Mouse (Mus musculus) Patski (cell line): ENCODE measurements around the gene Plvap. TPM values are rescaled to one million over a fixed set of nuclear protein-coding genes. Genes with fewer than 3 reads are reported as not detected.

Experiments used
- ATAC-seq: fragments of 100-300 bp; one replicate; pipeline ENCODE4 v1.8.0; 2021
- CTCF ChIA-PET: fragments of 350-600 bp; sonication (Branson Sonifier 250); formaldehyde crosslinking; loops from one replicate; lab custom pipeline; 2022; ENCODE audit warnings: inconsistent platforms; lab: Charles Lee
- POLR2A ChIA-PET: fragments of 350-600 bp; sonication (Branson Sonifier 250); formaldehyde crosslinking; loops from one replicate; lab custom pipeline; 2022; ENCODE audit warnings: antibody characterized with exemption, inconsistent platforms; lab: Charles Lee
- DNase-seq: peaks from one replicate; pipeline ENCODE4 v3.0.0-alpha.2; 2011; ENCODE audit warnings: low read depth, low spot score
- H3K27me3 ChIP-seq: fragments of 371-371 bp; one replicate; pipeline ENCODE4 v1.5.1; 2021
- CTCF ChIP-seq: fragments of 100-300 bp; IDR thresholded peaks from one replicate; pipeline ENCODE4 v1.5.1; 2021
- in situ Hi-C: fragments of 300-500 bp; cut with MboI; formaldehyde crosslinking; loops from 3 replicates; pipeline ENCODE4 v1.11.1; 2018; ENCODE audit warnings: low pct_unique_long_range_greater_than_20kb, mixed read lengths
- polyA plus RNA-seq: library from polyadenylated mRNA; unstranded; gene quantifications from one replicate; pipeline ENCODE4 v1.2.3, GENCODE M21; 2021

Gene Plvap
- polyA plus RNA-seq, 1 experiment from 2014 or later, result 0.21 TPM

DNA sequence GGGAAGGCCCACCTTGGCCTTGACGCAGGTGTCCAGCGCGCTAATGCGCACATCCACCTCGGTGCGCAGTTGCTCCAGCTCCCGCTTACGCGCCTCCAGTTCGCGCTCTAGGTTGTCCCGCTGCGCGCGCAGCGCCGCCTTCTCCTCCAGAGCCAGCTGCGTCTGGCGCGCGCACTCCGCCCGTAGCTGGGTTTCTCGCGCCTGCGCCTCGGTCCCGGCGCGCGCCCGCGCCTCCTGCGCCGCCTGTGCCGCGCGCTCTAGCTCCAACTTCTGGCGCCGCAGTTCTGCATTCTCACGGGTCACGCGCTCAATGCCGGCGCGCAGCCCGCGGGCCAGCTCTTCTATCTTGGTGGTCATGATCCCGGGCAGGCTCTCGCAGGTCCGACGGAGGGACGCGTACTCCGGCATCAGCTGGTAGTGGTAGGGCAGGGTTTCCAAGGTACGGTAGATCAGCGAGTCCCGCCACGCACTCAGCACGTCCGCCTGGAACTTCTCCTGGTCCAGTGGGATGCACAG lies 3.9 kb downstream of the Plvap start:
- CTCF ChIA-PET, result interaction anchor here (0.9 to 4.0 kb wide), 5 partner anchors 9 to 30 kb away, joined by 4 to 22 read pairs (median 9); no protein-coding TSS in a partner anchor
- POLR2A ChIA-PET, result interaction anchor here (0.8 kb wide), 1 partner anchor 22 kb away, joined by 3 read pairs; no protein-coding TSS in a partner anchor

DNA sequence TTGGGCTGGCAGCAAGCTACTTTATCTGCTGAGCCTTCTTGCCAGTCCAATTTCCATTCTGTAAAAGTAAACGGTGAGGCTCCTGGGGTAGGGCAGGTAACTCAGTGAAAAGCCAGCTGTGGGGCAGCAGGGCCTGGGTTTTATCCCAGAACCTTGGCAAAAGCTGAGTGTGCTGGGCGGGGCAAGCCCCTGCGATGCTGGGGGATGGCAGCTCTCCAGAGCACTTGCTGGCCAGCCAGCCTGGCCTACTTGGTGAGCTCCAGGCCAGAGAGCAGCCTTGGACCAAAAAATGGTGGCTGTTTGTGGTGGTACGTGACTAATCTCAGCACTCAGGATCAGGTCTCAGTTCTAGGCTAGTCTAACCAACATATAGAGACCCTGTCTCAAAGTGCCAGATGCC lies 5.6 kb downstream of the Plvap start:
- ChIA-PET CTCF (interaction anchor here (1.0 to 1.6 kb wide), 4 partner anchors 9 to 25 kb away, joined by 3 to 5 read pairs (median 4); no protein-coding TSS in a partner anchor), POLR2A (interaction anchor here (1.3 kb wide), 1 partner anchor 18 kb away, joined by 4 read pairs; the partner anchor contains the start of gene Gtpbp3)
- H3K27me3 ChIP-seq, result peaks cover 16% of the 10 kb centered on the region
- TF ChIP-seq CTCF, result no peak
- no peak for DNase-seq
- no peak for ATAC-seq
- in situ Hi-C loops, result no loop called here

More for the DNA sequence above, 3.9 kb downstream of the Plvap start:
- ATAC-seq (peak; percentile 17), DNase-seq (no peak)
- no peak for TF ChIP-seq CTCF
- in situ Hi-C loops, result no loop called here
- peaks cover 24% of the 10 kb centered on the region for H3K27me3 ChIP-seq

DNA sequence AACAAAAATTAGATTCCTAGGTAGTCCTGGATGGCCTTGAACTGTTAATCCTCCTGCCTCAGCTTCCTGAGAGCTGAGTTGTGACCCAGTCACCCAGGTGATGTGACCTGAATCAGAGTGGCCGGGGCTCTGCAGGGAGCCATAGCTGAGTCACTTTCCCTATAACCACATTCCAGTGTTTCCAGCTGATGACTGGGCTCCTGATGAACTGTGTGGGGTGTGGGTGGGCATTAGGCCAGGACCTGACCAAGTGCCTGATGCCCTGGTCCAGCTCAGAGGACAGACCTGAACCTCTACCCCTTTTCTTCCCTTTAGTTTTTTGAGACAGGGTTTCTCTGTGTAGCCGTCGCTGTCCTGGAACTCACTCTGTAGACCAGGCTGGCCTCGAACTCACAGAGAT lies 6.2 kb downstream of the Plvap start:
- ChIA-PET CTCF (interaction anchor here (1.1 to 1.6 kb wide), 3 partner anchors 9 to 26 kb away, joined by 3 to 4 read pairs (median 3); no protein-coding TSS in a partner anchor), POLR2A (interaction anchor here (1.3 kb wide), 1 partner anchor 17 kb away, joined by 4 read pairs; the partner anchor contains the start of gene Gtpbp3)
- in situ Hi-C loops, result no loop called here
- TF ChIP-seq CTCF, result no peak
- DNase-seq (no peak), ATAC-seq (peak; percentile 56)
- H3K27me3 ChIP-seq, result peaks cover 12% of the 10 kb centered on the region

DNA sequence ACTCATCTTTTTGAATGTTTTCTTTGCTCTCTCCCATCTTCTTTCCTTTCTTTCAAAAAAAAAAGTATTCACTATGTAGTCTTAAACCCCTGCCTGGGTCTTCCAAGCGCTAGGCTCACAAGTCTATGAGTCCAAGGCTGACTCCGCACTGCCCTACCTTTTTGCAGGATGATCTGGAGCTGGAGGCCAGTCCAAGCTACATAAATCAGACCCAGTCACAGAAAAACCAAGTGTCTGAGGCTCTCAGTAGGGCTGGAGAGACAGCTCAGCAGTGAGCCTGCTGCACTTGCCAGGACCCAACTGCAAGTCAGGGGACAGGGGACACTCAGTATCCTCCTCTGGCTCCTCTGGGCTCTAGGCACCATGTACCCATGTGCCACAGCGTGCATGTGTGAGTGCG lies 7.2 kb downstream of the Plvap start:
- H3K27me3 ChIP-seq, result peaks cover 12% of the 10 kb centered on the region
- ChIA-PET POLR2A (interaction anchor here (0.6 kb wide), 1 partner anchor 13 kb away, joined by 6 read pairs; no protein-coding TSS in a partner anchor), CTCF (no interaction called here)
- in situ Hi-C loops, result no loop called here
- no peak for DNase-seq
- TF ChIP-seq CTCF, result no peak
- no peak for ATAC-seq

DNA sequence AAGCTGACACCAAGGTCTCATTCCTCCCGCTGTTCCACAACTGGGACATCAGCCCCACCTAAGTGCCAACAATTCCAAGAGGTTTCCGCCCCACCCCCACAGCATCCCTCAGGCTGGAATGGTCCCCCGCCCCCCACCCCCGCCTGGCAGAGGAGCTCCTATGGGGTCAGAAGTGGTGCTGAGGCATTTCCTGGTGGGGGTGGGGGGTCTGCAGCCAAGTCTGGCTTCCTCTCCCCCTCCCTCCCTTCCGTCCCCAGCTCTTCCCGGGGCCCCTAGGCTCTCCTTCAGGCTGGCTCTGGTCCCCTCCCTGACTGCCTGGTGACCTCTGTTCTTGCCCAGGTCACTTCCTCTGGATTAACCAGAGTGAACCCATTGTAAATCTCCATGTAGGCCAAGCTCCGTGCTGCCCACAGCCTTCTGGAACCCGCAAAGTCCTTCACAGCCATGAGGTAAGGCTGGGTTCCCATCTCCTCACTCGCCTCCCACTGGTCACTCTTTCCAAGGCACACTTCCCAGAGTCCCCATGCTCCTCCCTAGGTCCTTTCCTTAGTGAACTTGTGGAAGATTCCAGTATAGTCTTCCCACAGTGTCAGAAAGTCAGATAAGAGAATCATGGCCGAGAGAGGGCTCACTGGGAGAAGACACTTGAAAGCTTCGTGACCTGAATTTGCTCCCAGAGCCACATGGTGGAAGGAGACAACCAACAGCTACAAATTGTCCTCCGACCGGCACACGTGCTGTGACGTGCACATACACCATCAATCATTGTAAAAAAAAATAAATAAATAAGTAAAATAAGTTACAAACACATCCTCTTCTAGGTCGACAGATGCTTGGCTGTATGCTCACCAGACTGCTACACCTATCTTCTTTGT lies 12.5 kb downstream of the Plvap start:
- ATAC-seq, result no peak
- H3K27me3 ChIP-seq, result no peaks in the 10 kb centered on the region
- no peak for TF ChIP-seq CTCF
- ChIA-PET POLR2A (no interaction called here), CTCF (interaction anchor here (0.9 to 1.9 kb wide), 3 partner anchors 10 to 57 kb away, joined by 3 to 8 read pairs (median 7); no protein-coding TSS in a partner anchor)
- DNase-seq, result no peak
- in situ Hi-C loops, result no loop called here

DNA sequence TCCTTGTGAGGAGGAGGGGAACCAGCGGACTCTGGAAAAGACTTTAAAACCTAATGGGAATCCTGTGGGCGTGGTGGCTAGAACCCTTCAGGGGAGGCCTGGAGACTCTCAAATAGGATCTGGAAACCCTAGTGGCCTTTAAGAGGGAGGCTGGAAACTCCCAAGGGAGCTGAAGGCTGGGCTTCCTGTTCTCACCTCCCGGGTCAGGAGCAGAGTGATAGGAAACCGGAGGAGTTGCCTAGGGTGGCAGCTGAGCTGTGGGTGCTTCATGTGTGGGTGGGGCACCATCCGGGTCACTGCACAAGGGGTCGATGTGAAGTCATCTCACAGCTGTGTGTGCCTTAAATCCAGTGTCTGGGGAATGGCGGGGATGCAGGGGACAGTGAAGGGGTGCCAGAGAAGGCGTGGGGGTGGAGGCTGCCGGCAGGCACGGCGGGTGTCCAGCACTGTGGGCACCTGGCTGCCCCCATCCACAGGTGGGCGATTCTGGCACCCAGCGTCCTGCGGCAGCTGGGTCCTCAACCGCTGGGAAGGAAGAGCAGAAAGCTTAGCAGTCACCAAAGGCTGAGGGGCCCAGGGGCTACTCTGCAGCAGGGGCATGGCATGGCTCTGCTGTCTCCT lies 13.6 kb downstream of the Plvap start:
- DNase-seq, result no peak
- no peak for TF ChIP-seq CTCF

DNA sequence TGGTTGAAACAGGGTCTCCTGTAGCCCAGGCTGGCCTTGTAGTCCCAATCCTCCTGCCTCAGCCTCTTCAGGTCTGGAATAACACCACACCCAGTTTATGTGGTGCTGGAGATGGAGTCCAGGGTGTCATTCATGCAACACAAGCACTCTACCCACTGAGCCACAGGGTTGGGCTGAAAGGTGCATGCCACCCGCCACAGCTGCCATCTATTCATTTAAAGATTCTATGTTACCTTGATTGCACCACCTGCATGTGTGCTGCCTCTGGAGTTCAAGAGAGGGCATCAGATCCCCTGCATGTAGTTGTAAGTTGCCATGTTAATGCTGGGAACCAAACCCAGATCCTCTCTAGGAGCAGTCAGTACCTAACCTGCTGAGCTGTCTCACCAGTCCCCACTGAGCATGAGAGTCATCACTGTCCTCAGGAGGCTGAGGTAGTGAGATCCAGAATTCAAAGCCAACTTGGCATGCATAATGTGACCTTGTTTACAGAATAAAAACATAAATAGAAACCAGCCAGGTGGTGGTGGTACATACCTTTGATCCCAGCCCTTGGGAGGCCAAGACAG lies 14.4 kb downstream of the Plvap start:
- ChIA-PET POLR2A (interaction anchor here (0.9 kb wide), 1 partner anchor 32 kb away, joined by 3 read pairs; the partner anchor contains the start of gene Mrpl34), CTCF (interaction anchor here (0.9 to 3.5 kb wide), 4 partner anchors 9 to 36 kb away, joined by 3 to 23 read pairs (median 7); no protein-coding TSS in a partner anchor)
- in situ Hi-C loops, result no loop called here
- no peaks in the 10 kb centered on the region for H3K27me3 ChIP-seq
- TF ChIP-seq CTCF, result no peak
- no peak for DNase-seq
- ATAC-seq, result no peak

More for the DNA sequence above, 13.6 kb downstream of the Plvap start:
- in situ Hi-C loops, result no loop called here
- no peaks in the 10 kb centered on the region for H3K27me3 ChIP-seq
- CTCF ChIA-PET, result interaction anchor here (1.5 to 3.5 kb wide), 3 partner anchors 11 to 21 kb away, joined by 7 to 23 read pairs (median 8); no protein-coding TSS in a partner anchor
- POLR2A ChIA-PET, result no interaction called here
- ATAC-seq, result no peak

DNA sequence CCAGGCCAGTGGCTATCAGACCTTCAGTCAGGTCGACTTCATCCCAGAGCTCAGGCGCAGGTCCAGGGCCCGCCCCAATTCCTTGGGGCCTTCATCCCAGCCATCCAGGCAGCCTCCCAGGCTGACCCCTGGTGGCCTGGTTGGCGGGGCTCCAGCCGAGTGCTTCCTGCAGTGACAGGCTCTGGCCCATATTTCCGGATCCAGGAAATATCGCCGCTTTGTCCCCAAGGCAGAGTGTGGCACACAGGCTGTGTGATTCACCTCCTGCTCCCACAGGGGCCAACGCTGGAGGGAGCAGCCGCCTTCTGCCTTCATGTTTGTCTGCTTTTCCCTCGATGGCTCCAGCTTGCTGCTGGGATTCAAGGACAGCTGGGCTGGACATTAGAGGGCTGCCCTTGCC lies 15.1 kb downstream of the Plvap start:
- in situ Hi-C loops, result no loop called here
- ATAC-seq (peak; percentile 23), DNase-seq (no peak)
- POLR2A ChIA-PET, result interaction anchor here (0.9 to 1.4 kb wide), 3 partner anchors 12 to 31 kb away, joined by 3 to 4 read pairs (median 3); partner anchors contain the start of gene Mrpl34
- CTCF ChIA-PET, result interaction anchor here (0.9 to 3.5 kb wide), 5 partner anchors 9 to 37 kb away, joined by 3 to 23 read pairs (median 3); no protein-coding TSS in a partner anchor
- no peak for TF ChIP-seq CTCF
- H3K27me3 ChIP-seq, result no peaks in the 10 kb centered on the region

DNA sequence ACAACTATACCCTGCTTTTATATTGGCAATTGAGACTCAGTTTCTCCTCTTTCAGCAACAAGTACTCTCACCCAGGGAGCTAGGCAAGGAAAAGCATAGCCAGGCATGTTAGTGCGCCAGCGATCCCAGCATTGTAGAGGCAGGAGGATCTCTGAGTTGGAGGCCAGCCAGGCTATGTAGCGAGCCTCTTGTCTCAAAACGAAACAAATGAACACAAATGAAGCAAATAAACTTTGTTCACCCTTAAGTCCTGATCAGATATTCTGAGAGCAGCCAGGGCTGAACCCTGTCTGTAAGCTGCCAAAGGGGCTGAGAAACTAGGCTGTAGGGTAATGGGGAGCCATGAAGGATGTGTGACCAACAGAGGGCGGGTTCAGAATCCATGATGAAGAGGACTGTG lies 15.7 kb downstream of the Plvap start:
- ChIA-PET POLR2A (interaction anchor here (1.3 to 1.4 kb wide), 2 partner anchors 12 to 23 kb away, joined by 3 to 4 read pairs; no protein-coding TSS in a partner anchor), CTCF (interaction anchor here (0.7 to 3.5 kb wide), 10 partner anchors 10 to 91 kb away, joined by 3 to 23 read pairs (median 4); partner anchors contain the start of gene Ccdc194)
- in situ Hi-C loops, result no loop called here
- DNase-seq (no peak), ATAC-seq (no peak)
- H3K27me3 ChIP-seq, result no peaks in the 10 kb centered on the region
- TF ChIP-seq CTCF, result no peak
